Comparison of ENCODE assay signal across 23 mouse cellular contexts in the genomic region with DNA sequence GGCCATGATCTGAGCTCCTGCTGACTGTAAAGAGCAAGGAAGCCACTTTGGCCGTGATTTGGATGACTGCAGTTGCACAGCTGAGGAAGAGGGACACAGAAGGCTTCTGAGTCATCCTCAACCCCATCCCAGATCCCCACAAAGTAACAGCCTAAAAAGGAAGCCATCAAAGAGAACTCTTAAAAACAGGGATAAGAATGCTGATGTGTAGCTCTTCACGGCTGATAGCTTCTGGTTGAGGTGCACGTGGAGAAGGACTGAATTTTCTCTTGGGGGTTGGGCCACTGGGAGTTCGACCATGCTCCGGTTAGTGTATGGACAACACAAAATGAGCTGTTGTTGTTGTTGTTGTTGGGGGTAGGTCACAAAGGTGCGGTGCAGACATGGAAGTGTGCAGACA.
"Had no signal": no experiment of that assay in that cellular context is flagged by ENCODE, and none has a peak within 500 bp of the region (broad histone marks: within the 10 kb centered on the region; RNA-seq: fewer than 3 reads in every experiment).

No protein-coding gene starts in this region.

- H3K27ac ChIP-seq: heart, embryonic 10.5 days; hindbrain, embryonic 13.5 days; hindbrain, embryonic 15.5 days; hindbrain, postnatal 0 days; kidney, embryonic 15.5 days; limb, embryonic 13.5 days; limb, embryonic 15.5 days; liver, embryonic 12.5 days; liver, embryonic 14.5 days had no signal

- ATAC-seq: hindbrain, postnatal 0 days; intestine, embryonic 16.5 days; liver, embryonic 12.5 days had no signal

- H3K9me3 ChIP-seq: hindbrain, embryonic 15.5 days; kidney, embryonic 15.5 days; limb, embryonic 15.5 days had no signal

- H3K4me3 ChIP-seq: heart, embryonic 10.5 days; heart, embryonic 12.5 days; hindbrain, embryonic 13.5 days; hindbrain, embryonic 15.5 days; kidney, embryonic 15.5 days; limb, embryonic 13.5 days; limb, embryonic 15.5 days; liver, embryonic 12.5 days had no signal

- H3K4me1 ChIP-seq: heart, embryonic 10.5 days; heart, embryonic 12.5 days; hindbrain, embryonic 13.5 days; hindbrain, embryonic 15.5 days; kidney, embryonic 15.5 days; limb, embryonic 13.5 days; limb, embryonic 15.5 days; liver, embryonic 12.5 days had no signal

- H3K36me3 ChIP-seq: heart, embryonic 10.5 days; heart, embryonic 12.5 days; hindbrain, embryonic 13.5 days; hindbrain, embryonic 15.5 days; kidney, embryonic 15.5 days; limb, embryonic 13.5 days; limb, embryonic 15.5 days; liver, embryonic 12.5 days had no signal

- H3K9ac ChIP-seq: heart, embryonic 12.5 days; hindbrain, embryonic 13.5 days; hindbrain, embryonic 15.5 days; kidney, embryonic 15.5 days; limb, embryonic 13.5 days; limb, embryonic 15.5 days; liver, embryonic 12.5 days; liver, embryonic 14.5 days had no signal

- H3K4me2 ChIP-seq: heart, embryonic 12.5 days; hindbrain, embryonic 13.5 days; hindbrain, embryonic 15.5 days; kidney, embryonic 15.5 days; limb, embryonic 13.5 days; limb, embryonic 15.5 days; liver, embryonic 12.5 days had no signal

- DNase-seq: gastrocnemius, postnatal 14 days; gastrocnemius, postnatal 36 days; heart, adult 18-20 months; heart, postnatal 10 days; kidney, adult 11 months; kidney, adult 2 months; kidney, adult 9 months; kidney, postnatal 14 days; kidney, postnatal 36 days; layer of hippocampus, adult 9-11 months; layer of hippocampus, postnatal 36 days; left cerebral cortex, postnatal 4 days had no signal

- H3K27me3 ChIP-seq: heart, embryonic 12.5 days; hindbrain, embryonic 13.5 days; hindbrain, embryonic 15.5 days; kidney, embryonic 15.5 days; limb, embryonic 13.5 days; limb, embryonic 15.5 days; liver, embryonic 12.5 days had no signal
